Mouse (Mus musculus) brain, embryonic 18.5 days (tissue): ENCODE measurements around the gene Rsrp1.

ENCODE experiments used
- DNase-seq: peaks from one replicate; pipeline ENCODE4 v3.0.0-alpha.2; 2012; ENCODE audit warnings: low read depth, low spot score

The Rsrp1 gene

DNA sequence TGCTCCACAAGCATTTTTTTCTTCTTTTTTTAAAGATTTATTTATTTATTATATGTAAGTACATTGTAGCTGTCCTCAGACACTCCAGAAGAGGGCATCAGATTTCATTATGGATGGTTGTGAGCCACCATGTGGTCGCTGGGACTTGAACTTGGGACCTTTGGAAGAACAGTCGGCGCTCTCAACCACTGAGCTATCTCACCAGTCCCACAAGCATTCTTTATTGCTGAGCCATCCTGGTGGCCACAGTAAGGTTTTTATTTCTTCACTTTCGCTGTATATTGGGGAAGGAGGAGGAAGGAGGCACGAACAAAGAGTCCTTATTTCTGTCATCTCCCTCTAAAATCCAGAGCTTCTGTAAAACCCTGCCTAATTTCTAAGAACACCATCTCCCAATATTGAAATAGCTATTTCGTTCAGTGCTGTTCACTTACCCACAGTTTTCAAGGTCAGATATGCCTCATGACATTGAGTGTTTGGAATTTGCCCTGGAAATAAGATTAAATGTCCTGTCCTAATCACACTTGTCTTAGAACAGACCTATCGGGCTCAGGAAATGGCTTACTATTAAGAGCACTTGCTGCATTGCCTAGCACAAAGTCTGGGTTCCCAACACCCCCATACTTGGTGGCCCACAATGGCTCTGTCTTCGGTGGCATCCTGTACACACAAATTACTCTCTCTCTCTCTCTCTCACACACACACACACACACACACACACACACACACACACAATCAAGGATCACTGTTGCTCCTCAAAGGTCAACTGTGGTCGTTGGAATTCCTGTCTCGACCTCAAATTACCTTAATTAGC lies 1.1 kb upstream of the Rsrp1 start:
- DNase-seq: no peak

DNA sequence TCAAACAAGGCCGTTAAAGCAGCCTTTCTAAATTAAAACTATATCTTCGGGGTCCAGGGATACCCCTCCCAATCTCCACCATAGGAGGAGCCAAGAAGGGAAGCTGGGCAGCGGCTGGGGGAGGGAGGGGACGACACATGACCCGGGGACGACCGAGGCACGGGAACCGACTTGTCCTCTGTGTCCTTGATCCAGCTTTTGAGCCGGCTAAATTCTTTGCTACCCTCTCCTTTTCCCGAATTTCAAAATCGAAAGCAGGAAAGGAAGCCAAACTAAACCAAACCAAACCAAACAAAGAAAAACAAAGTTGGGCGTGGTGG lies 507 bp upstream of the Rsrp1 start:
- DNase-seq: no peak

DNA sequence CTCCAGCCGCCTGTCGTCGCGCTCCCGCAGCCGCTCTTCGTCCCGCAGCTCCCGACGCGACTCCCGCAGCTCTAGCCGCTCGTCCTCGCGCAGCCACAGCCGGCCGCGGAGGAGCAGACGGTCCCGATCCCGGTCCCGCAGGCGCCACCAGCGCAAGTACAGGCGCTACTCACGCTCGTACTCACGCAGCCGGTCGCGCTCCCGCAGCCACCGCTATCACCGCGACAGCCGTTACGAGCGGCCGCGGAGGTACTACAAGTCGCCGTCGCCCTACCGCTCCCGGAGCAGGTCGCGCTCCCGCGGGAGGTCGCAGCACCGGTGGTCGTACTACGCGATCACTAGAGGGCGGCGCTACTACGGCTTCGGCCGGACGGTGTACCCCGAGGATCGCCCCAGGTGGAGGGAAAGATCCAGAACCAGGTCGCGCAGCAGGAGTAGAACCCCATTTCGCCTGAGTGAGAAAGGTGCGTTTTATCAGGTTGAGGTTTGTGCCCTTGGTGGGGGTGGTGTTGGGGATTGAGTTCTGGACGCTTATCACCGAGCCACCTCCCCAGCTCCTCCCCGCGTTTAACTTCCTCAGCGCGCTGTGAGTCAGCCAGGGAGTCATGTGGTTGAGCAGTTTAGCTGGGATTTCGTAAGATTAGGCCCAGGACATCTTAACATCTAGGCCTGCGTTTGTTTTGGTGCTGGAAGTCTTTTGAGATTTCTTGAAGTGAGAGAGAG lies 788 bp downstream of the Rsrp1 start:
- no peak for DNase-seq

DNA sequence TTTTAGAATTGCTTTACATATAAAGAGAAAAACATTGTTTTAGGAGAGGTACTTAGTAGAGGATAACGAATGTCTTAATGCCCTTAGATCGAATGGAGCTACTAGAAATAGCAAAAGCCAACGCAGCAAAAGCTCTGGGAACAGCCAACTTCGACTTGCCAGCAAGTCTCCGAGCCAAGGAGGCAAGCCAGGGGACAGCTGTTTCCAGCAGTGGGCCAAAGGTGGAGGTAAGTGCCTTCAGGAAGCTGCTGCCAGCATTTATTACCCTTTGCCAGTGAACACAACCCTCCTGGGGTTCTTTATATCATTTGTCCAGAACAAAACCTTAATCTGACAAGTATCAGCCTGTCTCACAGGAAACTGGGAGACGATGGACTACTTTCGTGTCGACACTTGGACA lies 1.8 kb downstream of the Rsrp1 start:
- no peak for DNase-seq

DNA sequence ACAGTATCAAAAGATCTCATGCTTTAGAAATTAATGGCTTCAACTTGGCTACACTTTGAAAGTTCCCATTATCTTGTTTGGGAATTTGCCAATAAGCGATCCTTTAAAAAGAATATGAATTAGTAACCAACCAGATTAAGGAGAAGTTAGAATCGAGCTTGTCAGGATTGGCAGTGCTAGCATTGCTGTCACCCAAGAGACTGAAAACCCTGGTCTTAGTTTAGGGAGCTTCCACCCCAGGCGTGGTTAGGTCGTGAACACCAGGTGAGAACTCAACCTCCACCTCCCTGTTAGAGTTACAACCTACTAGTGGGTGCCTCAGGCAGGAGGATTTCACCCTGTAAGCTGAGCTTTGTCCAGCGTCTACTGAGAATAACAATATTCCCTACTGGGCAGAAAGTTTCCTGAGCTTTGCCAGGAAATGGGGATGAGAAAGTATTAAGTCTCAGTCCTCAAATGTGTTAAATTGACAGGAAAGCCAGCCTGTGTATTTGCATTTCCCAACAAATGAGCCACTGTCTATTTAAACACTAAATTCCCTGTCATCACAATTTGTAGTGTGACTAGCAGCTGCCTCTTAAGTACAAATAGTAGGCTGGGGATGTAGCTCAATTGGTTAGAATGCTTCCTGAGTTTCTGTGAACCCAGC lies 4.5 kb downstream of the Rsrp1 start:
- no peak for DNase-seq

DNA sequence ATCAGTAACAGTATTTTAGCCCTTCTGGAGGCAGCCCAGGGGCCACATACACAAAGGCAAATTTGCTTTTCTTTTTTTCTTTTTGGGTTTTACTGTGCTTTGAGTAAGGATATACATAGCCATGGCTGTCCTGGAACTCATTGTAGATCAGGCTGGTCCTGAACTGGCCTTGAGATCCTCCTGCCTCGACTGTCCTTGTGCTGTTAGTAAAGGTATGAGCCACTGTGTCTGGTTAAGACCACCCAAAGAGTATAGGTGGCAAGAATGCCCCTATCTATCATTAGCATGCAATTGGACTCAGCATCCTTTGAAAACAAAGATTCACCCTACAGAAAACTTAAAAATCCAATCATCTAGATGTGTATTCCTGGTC lies 5.1 kb downstream of the Rsrp1 start:
- DNase-seq: no peak

DNA sequence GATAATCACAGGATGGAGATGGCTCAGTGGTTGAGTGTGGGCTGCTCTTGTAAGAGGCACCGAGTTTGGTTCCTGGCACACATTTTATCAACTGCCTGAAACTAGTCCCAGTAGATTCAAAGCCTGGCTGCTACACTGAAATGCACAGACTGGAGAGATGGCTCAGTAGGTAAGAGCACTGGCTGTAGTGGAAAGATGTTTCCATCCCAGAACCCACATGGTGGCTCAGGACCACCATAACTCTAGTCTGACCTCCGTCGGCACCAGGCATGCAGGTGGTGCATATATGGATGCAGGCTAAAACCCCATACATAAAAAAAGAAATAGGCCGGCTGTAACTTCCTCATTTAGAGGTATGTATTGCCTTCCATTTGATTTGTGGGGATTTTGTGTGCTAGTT lies 6.1 kb downstream of the Rsrp1 start:
- no peak for DNase-seq

DNA sequence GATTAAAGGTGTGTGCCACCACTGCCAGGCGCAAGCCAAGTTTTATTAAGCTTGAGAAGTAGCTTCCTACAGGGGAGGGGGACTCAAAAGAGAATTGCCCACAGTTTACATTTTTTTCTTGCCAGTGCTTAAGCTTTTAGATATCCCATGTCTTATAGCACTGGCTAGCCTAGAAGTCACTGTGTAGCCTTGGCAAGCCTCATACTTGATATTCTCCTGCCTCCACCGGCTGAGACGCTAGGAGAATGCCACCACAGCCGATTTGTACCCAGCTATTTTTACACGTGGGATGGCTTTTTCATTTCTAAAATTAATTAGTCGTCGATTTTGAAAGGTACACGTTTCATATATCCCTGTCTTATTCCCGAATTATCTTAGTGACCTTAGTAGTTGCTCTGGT lies 6.8 kb downstream of the Rsrp1 start:
- DNase-seq: no peak

DNA sequence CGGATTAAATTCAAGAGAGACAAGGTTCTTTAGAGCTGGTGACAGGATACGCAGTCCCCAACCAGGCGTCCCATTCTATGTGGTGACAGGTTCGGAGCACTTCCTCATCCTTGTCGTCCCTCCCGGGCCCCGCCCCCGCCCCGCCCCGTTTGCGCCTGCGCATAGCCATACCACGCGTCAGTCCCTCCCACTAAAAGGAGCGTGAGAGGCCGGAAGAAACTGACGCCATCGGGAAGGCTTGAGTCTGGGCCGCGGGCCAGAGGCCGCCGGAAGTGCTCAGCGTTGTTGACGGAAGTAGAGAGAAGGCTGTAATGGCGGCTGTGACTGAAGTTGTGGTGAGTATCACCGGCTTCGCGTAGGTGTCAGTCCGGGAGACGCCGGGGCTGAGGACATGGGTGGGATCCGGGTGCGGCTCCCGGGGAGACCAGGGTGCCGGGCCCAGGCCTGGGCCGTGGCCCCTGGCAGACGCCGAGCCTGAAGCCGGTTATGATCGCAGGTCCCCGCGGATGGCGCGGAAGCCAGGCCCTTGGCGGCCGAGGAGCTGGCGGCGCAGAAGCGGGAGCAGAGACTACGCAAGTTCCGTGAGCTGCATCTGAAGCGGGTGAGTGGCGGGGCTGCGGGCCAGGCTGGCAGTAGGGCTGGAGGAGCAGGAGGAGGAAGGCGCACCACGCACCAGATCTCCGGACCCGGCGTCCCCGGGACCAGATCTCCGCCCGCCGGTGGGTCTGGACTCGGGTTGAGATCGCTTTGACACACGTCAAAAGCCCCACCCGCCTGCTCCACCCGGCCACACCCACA lies 7.5 kb downstream of the Rsrp1 start, which contains the start of gene Syf2:
Gene Syf2 (plus strand): TSS at position 215 of the 798 bp plus-strand sequence.
- peak; percentile 94 for DNase-seq

DNA sequence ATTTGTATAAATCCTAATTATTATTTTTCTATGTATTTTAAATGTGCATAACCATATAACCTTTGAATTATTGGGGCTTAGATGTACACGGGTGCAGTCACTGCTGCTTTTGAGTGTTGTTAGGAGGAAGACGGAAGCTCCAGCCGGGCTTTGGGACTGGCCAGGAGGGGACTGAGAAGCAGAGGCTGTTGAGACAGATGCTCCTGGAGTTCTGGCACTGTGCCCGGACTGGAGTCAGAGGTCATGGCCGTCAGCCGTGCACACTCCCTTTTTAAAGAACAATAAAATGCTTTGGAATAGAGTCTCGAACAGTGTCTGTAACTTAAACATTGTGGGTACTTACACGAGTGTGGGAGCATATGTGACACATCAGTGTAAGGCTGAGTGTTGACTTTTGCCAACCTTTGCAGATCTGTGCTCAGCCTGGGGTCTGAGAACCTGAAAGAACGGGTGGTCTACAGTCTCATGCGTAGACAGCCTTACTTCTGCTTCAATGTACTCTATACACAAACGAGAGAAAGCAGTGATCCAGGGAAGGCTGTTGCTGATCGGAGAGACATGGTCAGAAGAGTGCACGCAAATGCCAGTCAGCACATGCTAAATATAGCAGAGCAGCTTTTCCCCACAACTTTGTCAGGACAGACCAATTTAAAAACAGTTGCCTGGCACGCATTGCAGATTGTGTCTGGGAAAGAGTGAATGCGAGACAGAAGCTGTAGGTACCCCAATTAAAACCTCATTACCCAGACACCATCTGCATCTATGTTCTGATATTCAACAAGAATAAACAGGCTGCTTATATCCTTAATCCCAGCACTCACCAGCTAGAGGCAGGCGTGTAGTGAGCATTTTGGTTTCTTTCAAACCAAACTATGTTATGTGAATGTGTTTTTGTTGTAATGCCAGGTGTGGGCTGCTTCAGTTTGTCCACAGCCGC lies 14.1 kb downstream of the Rsrp1 start:
- no peak for DNase-seq

DNA sequence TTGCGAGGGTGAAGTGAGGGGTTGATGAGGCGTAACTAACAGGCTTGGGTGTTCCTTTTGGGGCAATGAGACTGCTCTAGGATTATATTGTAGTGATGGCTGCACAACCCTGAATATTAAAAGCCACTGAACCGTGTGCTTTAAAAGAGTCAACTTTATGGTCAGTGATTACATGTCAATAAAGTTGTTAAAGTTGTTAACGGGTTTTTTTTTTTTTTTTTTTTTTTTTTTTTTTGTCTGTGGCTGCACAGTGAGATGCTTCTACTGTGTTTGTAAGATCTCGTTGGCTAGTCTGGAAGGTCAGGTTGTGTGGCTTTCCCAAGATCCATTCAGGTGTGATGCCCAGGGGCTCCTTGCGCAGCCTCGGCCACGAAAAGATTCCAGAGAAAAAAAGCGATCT lies 16.5 kb downstream of the Rsrp1 start:
- DNase-seq: no peak

DNA sequence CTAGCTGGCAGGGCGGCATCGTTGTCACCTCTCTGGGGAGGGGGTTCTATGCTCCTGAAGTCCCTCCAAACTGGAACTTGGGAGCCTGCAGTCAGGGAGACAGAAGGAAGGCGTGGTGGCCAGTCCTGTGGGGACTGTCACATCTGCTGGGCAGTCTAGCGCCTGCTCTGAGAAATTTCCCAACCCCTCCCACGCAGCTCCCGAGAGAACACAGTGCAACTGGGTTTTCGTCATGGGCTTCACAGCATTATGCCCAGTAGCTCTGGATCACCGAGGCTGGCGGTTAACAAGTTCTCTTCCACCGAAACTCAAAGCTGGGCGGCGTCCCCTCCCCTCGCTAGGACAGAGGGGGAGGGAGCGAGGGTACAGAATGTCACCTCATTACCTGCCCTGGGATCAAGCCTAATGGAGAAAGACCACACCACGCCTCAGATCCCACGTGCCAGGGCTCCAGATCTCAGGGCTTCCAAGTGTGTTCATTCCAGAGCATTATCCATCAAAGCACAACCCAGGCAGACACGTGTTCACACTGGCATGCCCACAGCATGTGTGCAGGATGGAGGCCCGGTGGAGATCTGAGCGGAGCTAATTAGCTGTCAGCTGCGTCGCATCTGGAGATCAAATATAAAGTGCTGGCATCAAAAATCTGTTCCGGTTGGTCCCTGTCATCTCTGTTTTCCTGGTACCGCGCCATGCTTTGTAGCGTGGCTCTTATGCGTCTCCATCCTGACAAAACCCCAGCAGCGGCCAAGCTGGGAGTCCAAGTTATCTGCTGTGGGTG lies 20.6 kb downstream of the Rsrp1 start:
- no peak for DNase-seq

DNA sequence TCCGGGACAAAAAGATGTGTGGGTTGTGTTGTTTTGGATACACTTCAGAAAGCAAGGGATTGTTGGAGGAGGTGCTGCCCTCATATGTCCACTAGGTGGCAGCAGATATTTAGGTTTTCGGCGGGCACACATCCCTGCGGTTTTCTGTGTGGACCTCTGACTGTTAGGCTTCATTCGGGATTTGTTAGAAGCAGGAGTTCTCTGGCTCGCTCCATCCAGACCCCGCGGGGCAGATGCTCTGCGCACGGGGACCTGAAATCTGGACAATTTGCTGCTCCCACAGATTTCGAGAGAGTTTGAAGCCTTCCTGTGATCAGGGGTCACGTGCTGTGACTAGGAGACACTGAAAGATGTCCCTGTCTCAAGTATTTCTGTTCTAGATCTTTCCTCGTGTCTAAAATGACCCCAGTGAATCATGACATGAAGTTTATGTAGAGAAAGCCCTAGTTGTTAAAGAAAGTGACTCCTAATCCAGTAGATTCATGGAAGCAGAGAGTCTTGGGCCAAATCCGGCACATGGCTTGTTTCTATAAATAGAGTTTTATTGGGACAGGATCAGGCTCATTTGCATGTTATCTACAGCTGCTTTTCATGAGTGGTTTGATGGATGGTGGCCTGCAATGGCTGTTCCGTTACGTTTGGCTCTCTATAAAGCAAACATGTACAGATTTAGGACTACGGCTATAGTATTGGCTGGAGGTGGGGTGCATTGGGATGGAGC lies 22.8 kb downstream of the Rsrp1 start:
- DNase-seq: no peak

DNA sequence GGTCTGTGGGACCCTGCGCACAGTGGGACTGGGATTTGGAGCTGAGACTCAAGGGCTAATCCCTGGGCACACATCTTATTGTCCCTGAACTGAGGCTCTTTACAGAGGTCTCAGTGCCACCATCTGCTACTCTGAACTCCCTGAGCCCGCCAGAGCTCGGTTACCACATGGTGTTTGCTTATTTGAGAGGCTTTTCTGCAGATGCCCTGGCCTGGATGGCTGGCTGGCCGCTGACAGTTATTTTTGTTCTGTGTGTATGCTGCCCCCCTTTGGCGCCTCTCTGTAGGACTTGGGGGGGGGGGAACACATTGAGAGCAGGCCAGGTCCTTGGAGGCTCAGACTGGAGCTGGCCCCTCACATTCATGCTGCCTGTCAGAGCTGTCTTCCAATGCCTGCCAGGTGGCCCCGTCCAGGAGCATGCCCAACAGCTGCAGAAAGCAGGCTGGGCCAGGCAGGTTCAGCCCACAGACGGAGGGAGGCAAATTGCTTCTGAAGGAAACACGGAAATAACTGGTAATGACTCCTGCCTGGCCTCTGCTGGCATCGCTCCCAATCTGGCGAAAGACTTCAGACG lies 27.2 kb downstream of the Rsrp1 start:
- no peak for DNase-seq

DNA sequence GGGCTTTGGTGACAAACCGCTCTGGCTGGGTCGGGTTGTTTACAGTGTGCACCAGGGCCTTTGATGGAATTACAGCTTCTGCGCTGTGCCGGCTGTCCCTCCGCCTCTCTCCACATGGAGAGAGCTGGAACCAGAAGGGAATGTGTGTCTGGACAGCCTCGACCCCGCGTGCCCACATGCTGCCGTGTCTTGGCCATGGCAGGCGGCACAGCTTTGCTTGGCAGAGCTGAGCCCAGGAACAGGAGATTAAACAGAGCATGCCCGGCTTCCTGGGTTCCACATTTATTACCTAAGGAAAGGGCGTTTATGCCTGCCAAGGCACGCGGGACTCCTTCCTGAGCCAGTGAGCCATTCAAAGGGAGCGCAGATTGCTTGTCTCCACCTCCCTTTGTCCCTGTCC lies 31.1 kb downstream of the Rsrp1 start:
- no peak for DNase-seq

DNA sequence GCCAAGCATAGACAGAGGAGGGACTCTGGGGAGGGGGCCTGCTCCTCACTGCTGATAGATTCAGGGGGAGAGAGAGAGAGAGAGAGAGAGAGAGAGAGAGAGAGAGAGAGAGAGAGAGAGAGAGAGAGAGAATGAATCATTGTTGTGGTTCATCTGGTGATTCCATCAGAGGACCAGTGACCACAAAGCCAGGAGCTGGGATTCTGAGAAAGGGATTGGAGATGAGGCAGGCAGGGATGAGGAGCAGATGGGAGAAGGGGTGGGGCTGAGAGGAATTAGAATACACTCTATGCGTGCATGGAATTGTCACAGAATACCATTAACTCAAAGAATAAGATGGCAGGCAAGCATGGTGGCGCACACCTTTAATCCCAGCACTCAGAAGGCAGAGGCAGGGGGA lies 31.8 kb downstream of the Rsrp1 start:
- no peak for DNase-seq

DNA sequence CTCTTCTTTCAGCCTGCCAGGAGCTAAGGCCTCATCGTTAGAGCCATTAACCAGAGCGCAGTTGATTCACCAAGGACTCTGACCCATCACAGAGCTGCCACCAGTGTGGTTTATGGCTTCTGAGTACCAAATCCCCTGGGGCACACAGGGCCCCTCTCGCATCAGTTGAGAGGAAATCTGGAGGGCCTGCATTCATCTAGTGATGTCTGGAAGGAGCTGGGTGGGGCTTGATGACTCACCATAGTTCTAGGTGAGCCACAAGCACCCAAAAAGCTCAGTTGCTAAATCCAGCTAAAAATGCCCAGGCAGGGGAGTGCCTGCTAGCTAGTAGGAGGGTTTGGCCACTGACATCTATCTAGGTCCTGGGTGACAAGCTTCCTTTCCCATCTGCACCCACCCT lies 32.5 kb downstream of the Rsrp1 start:
- no peak for DNase-seq

DNA sequence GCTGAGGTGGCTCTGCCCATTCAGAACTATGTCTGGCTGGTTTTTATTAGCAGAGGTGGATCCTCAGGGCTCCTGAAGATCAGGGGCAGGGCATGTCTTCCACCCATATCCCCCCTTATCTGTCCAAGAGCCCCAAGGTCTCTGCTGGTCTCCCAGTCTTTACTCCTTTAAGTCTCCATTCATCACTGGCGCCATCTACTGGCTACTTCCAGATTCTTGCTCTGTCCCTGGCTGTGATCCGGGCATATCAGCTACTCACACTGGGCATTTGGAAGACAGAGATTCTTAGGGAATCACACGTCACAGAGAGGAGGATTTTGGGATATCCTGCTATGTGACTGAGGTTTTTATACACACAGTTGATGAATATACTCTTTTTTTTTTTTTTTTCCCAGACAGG lies 32.9 kb downstream of the Rsrp1 start:
- DNase-seq: no peak
